Mouse (Mus musculus) adrenal gland, adult 8-10 months (tissue): ENCODE measurements around the gene Fance. TPM values are rescaled to one million over a fixed set of nuclear protein-coding genes. Genes with fewer than 3 reads are reported as not detected.

Experiments
- total RNA-seq, 4 experiments: library from RNA; stranded (reverse); gene quantifications; 2 replicates each; pipeline ENCODE4 v1.2.4; 2022

Gene Fance
- total RNA-seq, 4 experiments from 2014 or later = 24.9 to 45.2 (median 36.2) TPM

Other genes starting within 250 kb of the Fance start
- under 1 TPM in 1 of 4 experiments, not detected in 3; 0.46 TPM for gene Tcp11, start 232.9 kb upstream of the Fance start, total RNA-seq
- gene Scube3, start 171.4 kb upstream of the Fance start, total RNA-seq = 10 to 100 TPM; 12.1 to 19.7 (median 15.9) TPM
- gene Zfp523, start 136.4 kb upstream of the Fance start, total RNA-seq = 10 to 100 TPM; 39.2 to 62.8 (median 49.0) TPM
- 1 to 10 TPM; 2.6 to 3.4 (median 3.2) TPM for gene Def6, start 105.7 kb upstream of the Fance start, total RNA-seq
- gene Ppard, start 80.8 kb upstream of the Fance start, total RNA-seq = 10 to 100 TPM; 38.8 to 50.6 (median 45.4) TPM
- gene Rpl10a, start 15.0 kb downstream of the Fance start, total RNA-seq = 100 to 1,000 TPM; 742 to 804 (median 775) TPM
- 10 to 100 TPM in 3 of 4 experiments, 1 to 10 TPM in 1; 8.5 to 21.1 (median 13.3) TPM for gene Tead3, start 37.3 kb downstream of the Fance start, total RNA-seq
- gene Tulp1, start 51.7 kb downstream of the Fance start, total RNA-seq = under 1 TPM in 2 of 4 experiments, not detected in 2; 0.16 to 0.49 TPM
- 100 to 1,000 TPM in 2 of 4 experiments, 10 to 100 TPM in 2; 77.9 to 150 (median 98.7) TPM for gene Fkbp5, start 204.0 kb downstream of the Fance start, total RNA-seq
- gene Armc12, start 217.3 kb downstream of the Fance start, total RNA-seq = not detected
- not detected for gene Clpsl2, start 235.9 kb downstream of the Fance start, total RNA-seq
- gene Clps, start 247.2 kb downstream of the Fance start, total RNA-seq = not detected